Mouse (Mus musculus): ENCODE data around the gene Eif1. TPM values are rescaled to one million over a fixed set of nuclear protein-coding genes. Genes with fewer than 3 reads are reported as not detected.
"Not testable (repeated sequence)": the region's sequence is repeated elsewhere in the genome, so short reads cannot be mapped to it uniquely, and the experiment has no call there.

Eif1 gene
- polyA plus RNA-seq (2012; rRNA removed) = 146 and 159 TPM in 2 replicates

DNA sequence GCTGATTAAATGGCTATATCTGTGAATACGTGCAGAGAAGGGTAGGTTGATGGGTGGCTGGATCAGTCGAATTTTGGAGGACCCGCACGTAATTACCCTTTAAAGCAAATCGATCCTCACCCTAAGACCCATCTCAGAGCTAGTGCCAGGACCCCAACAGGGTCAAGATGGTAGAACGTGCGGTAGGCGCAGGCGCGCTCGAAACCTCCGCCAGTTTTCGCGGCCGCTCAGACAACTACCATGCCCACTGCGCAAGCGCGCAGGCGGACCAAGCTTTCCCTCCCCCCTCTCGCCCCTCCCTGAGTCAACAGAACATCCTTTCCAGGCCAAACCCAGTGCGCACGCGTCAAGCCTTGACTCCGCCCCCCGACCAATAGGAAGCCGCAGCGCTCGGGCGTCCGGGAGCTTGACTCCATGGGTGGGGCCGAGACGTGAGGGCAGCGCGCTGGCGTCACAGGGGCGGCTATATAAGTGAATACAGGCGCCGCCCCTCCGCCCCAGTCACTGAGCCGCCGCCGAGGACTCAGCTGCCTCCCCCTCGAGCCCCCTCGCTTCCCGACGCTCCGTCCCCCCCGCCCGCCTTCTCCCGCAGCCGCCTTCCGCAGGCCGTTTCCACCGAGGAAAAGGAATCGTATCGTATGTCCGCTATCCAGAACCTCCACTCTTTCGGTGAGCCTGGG, at the start of gene Eif1:
Eif1 (plus strand) TSS at position 394 of the 680 bp plus-strand sequence.
- peak; percentile 100 for DNase-seq (ENCODE audit: low read depth, low spot score)
- WGBS = 1% methylated on average over 53 of the region's 58 CpGs

DNA sequence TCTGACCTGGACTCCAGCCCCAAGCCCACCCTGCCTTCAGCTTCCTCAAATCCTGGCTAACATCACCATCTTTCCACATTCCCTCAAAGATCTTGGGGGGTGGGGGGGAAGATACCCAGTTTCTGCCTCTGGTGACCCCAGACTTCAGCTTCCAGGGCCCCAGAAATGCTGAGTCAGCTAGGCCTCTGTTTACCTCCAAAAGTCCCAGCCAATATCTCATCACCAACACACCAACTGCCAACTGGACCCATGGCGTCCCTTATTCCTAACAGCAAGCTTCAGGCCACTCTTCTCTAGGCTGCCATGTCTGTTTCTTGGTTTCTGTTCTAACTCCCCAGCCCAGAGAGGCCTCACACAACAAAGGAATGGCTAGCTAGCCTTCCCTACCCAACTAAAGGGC, 47.8 kb upstream of the Eif1 start:
- DNase-seq (ENCODE audit: low read depth, low spot score) = no peak
- 97% methylated on average over 1 of the region's 1 CpGs for WGBS

DNA sequence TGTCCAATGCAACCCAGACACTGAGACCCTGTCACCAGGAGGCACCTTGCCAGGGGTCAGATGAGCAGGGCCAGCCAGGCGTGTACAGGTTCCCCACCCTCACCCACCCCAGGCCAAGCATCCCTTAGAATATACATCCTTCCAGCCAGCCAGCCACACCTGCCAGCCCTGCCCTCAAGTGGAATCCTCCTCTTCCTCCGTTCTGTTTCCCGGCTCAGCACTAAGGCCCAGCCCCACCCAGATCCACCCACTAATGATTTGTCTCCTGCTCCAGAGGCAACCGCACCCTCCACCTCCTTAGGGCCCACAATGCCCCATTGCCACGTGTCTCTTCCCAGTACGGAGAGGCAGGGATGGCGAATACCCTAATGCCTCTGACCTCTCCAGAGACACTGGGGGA, 45.0 kb upstream of the Eif1 start:
- DNase-seq (ENCODE audit: low read depth, low spot score) = no peak
- WGBS = 35% methylated on average over 7 of the region's 7 CpGs

DNA sequence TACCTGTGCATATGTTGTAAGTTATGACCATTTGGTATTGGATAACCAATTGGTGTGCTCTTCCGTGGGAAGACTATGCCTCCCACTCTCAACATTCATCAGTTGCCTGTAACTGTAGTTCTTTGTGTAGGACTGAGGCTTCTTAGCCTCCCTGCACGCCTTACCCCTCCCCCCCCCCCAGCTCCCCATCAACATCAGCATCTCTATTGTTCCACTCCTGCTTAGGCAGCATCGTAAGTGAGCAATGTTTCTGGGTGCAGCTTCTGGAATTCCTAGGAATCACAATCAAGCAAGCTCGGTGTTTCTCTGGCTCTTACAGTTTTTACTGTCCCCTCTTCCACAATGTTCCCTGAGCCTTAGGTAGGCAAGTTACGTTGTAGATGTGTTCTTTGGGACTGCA, 44.2 kb upstream of the Eif1 start:
- 59% methylated on average over 5 of the region's 5 CpGs for WGBS
- no peak for DNase-seq (ENCODE audit: low read depth, low spot score)

DNA sequence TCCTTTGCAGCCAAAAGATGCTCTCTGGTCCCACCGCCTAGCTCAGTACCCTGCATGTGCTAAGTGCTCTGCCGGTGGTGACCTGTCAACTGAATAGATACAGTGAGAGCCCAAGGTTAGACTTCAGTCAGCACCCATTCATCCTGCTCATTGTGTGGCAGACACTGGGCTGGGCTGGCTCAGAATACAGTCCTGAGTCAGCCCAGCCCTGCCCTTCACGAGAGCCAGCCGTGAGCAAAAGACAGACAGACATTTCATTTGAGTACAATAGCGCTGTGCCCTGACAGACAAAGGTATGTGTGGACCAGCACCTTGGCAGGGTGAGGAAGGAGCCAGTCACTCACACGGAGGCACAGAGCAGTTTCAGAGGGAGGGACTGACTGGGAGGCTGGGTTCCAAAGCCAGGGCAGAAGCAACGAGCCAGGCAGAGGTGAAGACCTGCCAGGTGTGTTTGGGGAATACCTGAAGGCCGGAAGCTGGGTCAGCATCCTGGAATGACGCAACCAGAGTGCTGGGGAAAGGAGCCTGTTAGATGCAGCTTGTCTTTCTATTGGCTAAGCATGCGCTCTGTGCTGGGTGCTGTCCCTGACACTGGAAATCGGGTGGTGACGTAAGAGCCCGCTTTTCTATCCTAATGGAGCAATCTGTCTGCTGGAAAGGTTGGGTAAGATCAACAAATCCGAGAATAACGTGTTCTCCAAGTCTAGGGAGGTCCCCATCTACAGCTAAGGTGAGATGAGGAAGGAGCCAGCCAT, 41.8 kb upstream of the Eif1 start:
- no peak for DNase-seq (ENCODE audit: low read depth, low spot score)
- WGBS = 39% methylated on average over 15 of the region's 15 CpGs

DNA sequence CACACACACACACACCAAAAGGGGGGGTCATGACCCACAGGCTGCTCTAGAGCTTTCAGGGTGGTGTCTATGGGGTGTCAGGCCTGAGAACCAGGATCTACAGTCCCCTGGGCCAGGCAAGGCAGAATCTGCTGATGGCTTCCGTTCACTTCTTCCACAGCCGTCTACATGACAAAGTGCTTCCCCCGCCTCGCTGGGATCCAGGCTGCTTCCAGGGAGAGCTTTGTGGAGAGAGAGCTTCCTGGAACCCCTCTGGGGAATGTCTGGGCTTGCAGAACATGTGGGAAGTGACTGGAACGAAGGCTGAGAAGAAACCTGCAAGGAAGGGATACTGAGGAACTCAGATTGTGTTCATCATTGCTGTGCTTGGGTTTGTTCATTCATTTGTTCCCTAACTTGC, 40.9 kb upstream of the Eif1 start:
- no peak for DNase-seq (ENCODE audit: low read depth, low spot score)
- 69% methylated on average over 5 of the region's 5 CpGs for WGBS

DNA sequence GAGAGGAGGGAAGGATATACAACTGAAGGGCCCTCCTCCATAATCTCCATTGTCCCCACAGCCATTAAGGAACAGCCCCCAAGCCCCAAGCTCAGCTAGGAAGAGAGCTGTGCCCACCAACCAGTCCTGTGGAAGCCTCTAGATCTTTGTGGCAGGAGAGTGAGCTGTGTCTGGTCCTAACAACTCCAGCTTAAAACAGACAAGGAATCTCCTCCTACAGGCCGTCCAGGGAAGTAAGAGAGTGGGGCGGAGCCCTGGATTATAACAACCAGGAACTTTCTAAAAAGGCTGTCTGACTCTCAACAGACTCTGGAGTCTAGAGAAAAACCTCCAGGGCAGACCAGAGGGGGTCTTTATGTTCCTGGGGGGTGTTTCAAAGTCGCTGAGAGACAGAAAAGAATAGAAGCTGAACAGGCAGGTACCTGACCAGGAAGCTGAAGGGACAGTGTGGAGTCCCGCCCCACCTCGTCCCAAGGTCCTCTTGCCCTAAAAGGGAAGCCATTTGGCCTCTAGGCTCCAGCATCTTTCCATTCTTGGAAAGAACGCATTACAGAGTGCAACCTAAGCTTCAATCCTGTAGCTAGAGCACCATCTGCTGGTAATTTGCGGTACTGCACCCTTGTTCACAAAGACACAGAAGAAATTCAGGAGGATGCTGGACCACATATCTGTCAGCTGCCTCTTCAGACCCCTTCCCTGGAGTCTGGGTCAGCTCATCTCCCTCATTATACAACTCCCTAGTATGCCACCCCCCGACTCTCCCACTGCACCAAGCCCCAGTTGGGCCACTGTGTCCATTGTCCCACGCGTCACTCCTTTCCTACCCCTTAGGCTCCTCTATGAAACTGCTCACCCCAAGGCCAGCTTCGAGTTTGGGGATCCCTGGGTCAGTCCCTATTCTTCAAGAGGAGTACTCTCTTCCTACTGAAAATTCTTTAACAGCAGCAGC, 37.8 kb upstream of the Eif1 start:
- 20% methylated on average over 11 of the region's 11 CpGs for WGBS
- no peak for DNase-seq (ENCODE audit: low read depth, low spot score)

DNA sequence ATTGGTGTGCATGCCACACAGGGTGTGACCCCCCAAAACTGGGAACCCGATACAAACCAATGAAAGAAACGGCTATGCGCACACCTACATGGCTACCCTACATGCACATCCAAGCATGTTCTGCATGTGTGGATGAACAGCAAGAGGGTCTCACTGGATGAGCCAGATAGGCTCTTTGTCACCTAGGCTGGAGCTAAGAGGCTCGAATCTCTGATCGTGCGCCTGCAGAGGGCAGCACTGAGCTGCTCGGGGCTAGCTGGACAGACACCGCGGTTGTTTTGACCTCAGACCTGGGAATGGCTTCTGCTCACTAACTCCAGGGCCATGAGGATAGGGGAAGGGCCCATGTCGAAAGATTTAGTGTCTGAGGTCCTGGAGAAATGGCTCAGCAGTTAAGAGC, 37.1 kb upstream of the Eif1 start:
- peak; percentile 78 for DNase-seq (ENCODE audit: low read depth, low spot score)
- WGBS = 25% methylated on average over 10 of the region's 10 CpGs

DNA sequence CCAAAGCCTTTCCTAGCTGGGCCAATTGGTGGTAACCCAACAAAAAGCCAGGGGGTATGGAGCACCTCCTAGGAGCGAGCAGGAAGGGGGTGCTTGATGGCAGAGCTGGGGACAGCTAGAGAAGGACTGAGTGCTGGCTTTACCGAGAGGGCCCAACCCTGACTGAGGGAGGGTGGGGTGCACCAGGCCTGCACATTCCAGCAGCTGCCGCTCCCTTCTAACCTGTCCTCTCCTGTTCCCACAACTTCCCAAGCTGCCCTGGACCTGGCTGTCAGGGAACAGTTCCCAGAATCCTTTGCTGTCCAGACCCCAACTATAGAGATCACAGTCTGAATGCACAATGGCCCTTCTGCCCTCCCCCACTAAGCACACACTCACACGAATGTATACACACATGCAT, 34.7 kb upstream of the Eif1 start:
- 29% methylated on average over 4 of the region's 4 CpGs for WGBS
- DNase-seq (ENCODE audit: low read depth, low spot score) = no peak

DNA sequence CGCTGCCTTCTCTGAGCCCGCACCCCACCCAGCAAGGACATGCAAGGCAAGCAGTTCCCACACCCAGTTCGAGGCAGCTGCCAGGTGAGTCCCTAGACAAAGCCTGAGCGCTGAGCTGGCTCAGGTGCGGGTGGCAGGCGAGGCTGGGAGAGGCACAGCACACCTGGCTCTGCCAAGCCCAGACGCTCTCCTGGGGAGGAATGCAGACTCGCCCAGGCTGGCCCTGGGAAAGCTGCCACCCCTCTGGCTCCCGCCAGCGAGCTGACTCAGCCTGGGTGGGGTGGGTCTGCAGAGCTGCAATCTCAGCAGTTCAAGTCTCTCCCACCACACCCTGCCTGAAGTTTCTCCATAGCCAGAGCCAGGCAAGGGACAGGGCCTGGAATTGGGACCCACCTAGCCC, 32.7 kb upstream of the Eif1 start:
- DNase-seq (ENCODE audit: low read depth, low spot score) = peak; percentile 90
- 9% methylated on average over 10 of the region's 10 CpGs for WGBS

DNA sequence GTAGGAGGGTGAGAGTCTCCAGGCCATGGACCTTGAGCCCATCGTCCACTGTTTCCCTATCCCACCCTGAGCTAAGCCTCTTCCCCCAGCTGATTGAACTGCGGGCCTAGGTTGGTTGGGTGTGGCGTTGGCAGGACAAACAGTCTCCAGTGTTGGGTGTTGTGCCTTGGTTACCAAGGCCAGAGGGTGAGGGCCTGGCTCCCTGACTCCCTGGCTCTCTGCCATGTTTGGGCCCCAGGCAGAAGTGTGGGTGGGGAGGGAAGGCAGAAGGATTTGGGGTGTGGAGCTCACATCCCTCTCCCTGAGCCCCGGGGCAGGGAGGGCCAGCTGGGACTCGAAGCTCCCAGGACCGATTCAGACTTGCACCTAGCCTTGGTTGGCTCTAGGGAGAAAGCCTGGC, 30.7 kb upstream of the Eif1 start:
- DNase-seq (ENCODE audit: low read depth, low spot score) = peak; percentile 92
- WGBS = 27% methylated on average over 6 of the region's 6 CpGs

DNA sequence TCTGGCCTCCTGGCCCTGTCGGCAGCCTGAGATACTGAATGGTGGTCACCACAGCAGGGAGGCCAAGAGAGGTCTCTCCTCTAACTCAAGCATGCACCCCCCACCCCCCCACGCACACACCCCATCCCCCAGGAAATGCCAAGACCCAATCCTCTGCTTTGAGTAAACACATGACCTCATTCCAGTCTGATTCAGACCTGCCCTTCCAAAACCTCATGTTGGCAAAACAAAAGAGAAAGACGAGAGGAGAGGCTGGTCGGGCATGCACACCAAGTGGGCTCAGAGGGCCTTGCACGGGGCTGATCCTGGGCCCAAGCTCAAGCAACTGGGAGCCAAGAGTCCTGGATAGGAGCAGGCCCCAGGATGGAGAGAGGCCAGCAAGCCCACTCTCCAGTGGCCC, 29.4 kb upstream of the Eif1 start:
- DNase-seq (ENCODE audit: low read depth, low spot score) = no peak
- 20% methylated on average over 5 of the region's 5 CpGs for WGBS

DNA sequence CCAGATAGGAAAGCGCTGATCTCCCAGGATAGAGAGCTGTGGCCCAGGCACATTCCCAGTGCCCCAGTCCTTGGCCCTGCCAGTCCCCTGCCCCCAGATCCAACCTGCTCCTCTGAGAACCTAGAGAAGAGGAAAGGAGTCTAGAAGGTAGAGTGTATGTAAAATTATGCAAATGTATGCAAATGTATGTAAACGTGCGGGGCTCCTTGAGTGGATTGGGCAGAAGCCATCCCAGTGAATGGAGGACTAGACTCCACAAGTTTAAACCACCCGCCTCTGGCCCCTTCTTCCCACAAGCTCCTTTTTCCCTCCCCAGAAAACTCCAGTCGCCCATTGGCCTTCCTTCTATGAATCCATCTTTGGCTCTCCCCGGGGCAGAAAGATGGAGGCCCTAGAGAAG, 26.8 kb upstream of the Eif1 start:
- 80% methylated on average over 6 of the region's 6 CpGs for WGBS
- no peak for DNase-seq (ENCODE audit: low read depth, low spot score)

DNA sequence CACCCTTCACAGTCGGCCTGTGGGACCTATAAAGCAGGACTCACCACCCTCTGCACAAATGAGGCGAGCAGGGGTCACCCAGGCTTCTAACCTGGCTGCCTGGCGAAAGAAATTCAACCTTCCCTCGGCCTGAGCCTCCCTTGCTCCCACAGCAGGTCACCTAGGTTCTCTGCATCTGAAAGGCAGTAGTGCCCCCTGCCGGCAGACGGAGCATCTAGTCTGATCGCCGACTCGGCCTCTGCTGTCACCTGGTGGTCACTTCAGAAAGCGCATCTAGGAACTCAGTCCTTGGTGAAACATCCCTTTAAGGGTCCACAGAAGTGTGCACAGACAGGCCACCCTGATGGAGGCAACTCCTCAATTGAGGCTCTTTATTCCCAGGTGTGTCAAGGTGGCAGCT, 24.4 kb upstream of the Eif1 start:
- WGBS = 2% methylated on average over 10 of the region's 10 CpGs
- DNase-seq (ENCODE audit: low read depth, low spot score) = peak; percentile 82

DNA sequence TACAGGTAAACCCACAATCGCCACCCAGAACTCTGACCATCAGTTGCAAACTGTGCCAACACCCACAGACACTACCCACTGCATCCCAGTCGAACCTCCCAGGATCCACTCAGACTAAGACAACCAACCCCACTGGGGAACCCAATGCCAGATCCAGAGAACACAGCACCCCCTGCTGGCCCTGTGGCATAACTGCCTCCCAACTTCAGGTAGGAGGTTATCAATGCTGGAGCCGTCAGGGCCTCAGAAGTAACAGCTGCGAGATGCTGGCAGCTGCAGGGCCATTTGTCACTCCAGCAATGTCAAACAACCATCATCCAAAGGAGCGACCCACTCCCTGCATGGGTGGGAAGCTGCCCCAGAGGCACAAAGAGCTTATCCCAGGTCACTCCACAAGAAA, 21.9 kb upstream of the Eif1 start:
- WGBS = 27% methylated on average over 5 of the region's 5 CpGs
- DNase-seq (ENCODE audit: low read depth, low spot score) = no peak

DNA sequence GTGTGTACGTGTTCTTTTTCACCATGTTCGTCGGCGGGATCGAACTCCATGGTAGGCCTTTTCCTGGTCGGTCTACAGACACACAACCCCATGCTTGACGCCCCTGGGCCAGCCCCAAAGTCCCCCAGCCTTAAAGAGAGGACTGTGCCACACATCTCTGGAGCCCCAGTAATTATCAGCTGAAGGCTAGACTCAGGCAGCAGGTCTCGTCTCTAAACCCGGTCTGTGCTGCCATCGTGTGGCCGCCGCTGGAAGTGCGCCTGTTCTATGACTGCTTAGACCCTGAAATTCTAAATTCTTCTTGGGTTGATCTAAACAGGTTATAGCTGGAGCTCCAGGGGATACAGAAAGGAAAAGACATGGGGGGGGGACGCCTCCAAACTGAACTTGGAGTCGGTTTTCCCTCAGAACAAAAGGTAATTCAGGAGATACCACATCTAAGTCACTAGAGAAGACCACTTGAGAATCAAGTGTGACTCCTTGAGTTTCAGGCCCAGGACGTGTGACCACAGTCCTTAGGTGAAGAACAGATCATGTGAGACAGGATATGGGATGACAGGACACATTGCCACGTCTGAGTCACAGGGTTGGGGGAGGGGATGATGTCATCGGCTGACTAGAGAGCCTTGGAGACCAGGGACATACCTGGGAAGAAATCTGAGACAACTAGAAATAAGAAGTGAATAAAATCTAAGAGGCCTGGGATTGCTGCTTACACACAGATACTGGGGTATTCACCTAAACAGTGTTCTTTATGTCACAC, 21.2 kb upstream of the Eif1 start:
- DNase-seq (ENCODE audit: low read depth, low spot score) = no peak
- 19% methylated on average over 18 of the region's 18 CpGs for WGBS

DNA sequence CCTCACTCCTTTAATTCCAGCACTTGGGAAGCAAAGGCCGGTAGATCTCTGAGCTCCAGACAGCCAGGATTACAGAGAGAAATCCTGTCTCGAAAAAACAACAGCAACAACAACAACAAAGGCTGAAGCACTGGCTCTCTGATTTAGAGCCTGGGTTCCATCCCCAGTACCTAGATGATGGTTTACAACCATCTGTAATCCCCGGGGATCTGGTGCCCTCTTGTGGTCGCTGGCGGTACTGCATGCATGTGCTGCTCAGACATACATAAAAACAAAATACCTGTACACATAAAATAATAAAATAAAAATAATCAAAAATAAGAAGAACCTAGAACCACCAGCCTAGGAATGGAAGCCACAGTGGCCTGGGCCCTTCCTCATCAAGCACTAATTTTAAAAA, 19.4 kb upstream of the Eif1 start:
- 8% methylated on average over 5 of the region's 5 CpGs for WGBS
- DNase-seq (ENCODE audit: low read depth, low spot score) = no peak

DNA sequence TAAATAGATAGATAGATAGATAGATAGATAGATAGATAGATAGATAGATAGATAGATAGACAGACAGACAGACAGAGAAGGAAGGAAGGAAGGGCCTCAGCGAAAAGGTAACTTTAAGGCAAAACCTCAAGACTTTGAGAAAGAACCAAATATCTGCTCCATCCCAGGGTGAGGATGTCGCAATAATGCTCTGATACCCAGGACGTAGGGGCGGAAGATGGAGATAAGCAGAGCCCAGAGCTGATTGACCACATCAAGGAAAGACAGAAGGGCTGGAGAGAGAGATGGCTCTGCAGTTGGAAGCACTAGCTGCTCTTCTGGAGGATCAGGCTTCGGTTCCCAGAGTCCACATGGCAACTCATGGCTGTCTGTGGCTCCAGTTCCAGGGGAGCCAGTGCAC, 18.4 kb upstream of the Eif1 start:
- DNase-seq (ENCODE audit: low read depth, low spot score) = no peak
- 67% methylated on average over 5 of the region's 5 CpGs for WGBS

DNA sequence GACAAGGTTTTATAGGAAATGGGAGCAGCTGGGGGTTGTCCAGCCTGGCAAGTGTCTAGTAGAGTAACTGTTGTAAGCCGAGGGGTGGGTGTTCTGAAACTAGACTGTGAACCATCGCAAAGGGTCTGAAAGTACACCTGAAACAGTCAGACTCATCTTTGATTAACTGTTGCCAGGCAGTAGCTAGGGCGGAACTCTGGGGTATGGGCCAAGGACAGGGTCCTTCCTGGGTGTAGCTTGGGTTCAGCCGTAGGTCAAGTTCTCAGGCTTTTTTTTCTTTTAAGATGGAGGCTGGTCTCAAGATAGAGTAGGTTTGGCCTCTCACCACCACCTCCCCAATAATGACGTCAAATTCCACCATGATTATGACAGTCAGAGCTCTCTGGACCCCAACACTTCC, 11.8 kb upstream of the Eif1 start:
- DNase-seq (ENCODE audit: low read depth, low spot score) = no peak
- 74% methylated on average over 5 of the region's 5 CpGs for WGBS

DNA sequence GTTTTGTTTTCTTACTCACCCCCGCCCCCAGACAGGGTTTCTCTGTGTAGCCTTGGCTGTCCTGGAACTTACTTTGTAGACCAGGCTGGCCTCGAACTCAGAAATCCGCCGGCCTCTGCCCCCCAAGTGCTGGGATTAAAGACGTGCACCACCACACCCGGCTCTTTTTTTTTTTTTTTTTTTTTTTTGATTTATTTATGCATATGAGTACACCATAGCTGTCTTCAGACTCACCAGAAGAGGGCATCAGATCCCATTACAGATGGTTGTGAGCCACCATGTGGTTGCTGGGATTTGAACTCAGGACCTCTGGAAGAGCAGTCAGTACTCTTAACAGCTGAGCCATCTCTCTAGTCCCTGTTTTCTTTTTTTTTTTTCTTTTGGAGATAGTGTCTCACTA, 11.0 kb upstream of the Eif1 start:
- WGBS = 86% methylated on average over 5 of the region's 6 CpGs
- DNase-seq (ENCODE audit: low read depth, low spot score) = not testable (repeated sequence)

Data from large intestine, adult 2 months (tissue).